Mouse (Mus musculus): Measurements from ENCODE around the gene Ropn1l. TPM values are rescaled to one million over a fixed set of nuclear protein-coding genes. Genes with fewer than 3 reads are reported as not detected.

Ropn1l gene
- 6.5 TPM for polyA plus RNA-seq (2014; fragmentation: Illumina TruSeq; extraction: RNeasy Lipid Tissue Mini Kit (QIAGEN cat#74804); ENCODE audit: low read depth, low replicate concordance)

DNA sequence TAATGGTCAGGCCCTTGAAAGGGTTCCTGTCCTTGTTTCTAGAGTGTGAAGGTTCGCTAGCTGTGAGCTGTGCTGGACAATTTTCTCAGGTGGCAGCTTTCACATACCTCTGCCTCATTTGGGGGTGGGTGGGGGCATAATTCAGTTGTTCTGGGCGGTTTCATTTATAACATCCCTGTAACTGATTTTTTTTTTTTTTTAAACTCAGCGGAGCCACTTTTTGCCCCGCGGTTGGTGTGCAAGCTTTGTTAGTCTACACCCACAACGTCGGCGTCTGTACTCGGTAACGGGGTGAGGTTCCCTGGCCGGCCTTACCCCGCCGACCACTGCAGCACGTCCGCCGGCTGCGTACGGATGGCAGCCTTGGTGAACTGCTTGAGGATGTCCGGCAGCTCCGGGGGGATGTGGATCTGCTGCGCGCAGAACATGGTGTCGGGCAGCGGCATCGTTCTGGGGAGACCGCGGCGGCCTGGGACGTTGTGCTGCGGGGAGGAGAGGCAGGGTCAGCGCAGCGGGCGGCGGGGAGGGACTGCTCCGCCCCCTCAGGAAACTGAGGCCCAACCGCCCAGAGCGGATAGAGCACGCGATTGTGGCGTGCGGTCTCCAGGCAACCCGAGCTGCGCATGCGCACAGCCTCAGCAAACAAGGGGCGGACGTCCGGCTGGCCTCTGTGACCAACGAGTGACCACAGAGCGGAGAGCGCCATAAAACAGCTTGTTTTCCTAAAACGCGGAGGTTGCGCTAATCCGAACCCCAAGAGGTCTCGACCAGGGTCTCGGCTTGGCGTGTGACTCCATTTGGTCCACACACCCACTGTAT lies at the start of gene Ropn1l:
Gene Ropn1l (minus strand): TSS at position 640 of the 819 bp plus-strand sequence.

Other genes starting within 250 kb of the Ropn1l start
- gene Dap, start 229.4 kb downstream of the Ropn1l start, polyA plus RNA-seq (2014; fragmentation: Illumina TruSeq; extraction: RNeasy Lipid Tissue Mini Kit (QIAGEN cat#74804); ENCODE audit: low read depth, low replicate concordance), result 22.7 TPM
- 45.7 TPM for gene Ankrd33b, start 86.0 kb downstream of the Ropn1l start, polyA plus RNA-seq (2014; fragmentation: Illumina TruSeq; extraction: RNeasy Lipid Tissue Mini Kit (QIAGEN cat#74804); ENCODE audit: low read depth, low replicate concordance)
- gene March6, start 77.3 kb upstream of the Ropn1l start, polyA plus RNA-seq (2014; fragmentation: Illumina TruSeq; extraction: RNeasy Lipid Tissue Mini Kit (QIAGEN cat#74804); ENCODE audit: low read depth, low replicate concordance), result 137 TPM
- 195 TPM for gene Cmbl, start 111.7 kb upstream of the Ropn1l start, polyA plus RNA-seq (2014; fragmentation: Illumina TruSeq; extraction: RNeasy Lipid Tissue Mini Kit (QIAGEN cat#74804); ENCODE audit: low read depth, low replicate concordance)
- gene Cct5, start 148.1 kb upstream of the Ropn1l start, polyA plus RNA-seq (2014; fragmentation: Illumina TruSeq; extraction: RNeasy Lipid Tissue Mini Kit (QIAGEN cat#74804); ENCODE audit: low read depth, low replicate concordance), result 85.8 TPM
- 4.5 TPM for gene Fam173b, start 148.1 kb upstream of the Ropn1l start, polyA plus RNA-seq (2014; fragmentation: Illumina TruSeq; extraction: RNeasy Lipid Tissue Mini Kit (QIAGEN cat#74804); ENCODE audit: low read depth, low replicate concordance)

Data from kidney, adult 10 weeks (tissue).